Mouse (Mus musculus): ENCODE measurements around the gene Olfr169. TPM values are rescaled to one million over a fixed set of nuclear protein-coding genes. Genes with fewer than 3 reads are reported as not detected.
"Not testable (repeated sequence)": the region's sequence is repeated elsewhere in the genome, so short reads cannot be mapped to it uniquely, and the experiment has no call there.

Olfr169 gene
- total RNA-seq (2022), result not detected

DNA sequence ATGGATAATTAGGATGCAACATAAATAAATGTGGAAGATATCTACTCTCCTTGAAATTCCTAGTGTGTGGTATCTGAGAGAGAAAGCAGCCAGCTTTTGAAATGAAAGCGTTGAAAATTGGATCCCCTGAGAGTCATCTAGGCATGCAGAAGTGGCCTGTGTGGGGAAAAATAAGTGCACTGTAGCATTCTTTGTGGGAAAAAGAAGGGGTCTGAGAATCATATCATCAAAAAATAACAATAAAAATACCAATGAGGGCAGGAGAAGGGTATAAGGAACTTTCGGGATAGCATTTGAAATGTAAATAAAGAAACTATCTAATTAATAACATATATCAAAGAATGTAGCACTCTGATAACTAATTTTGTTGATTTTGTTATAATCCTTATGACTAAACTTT lies at the start of gene Olfr169:
Gene Olfr169 (minus strand): TSS at position 101 of the 400 bp plus-strand sequence.
- DNase-seq (ENCODE audit: low spot score in 2 of 2), result not testable (repeated sequence)

DNA sequence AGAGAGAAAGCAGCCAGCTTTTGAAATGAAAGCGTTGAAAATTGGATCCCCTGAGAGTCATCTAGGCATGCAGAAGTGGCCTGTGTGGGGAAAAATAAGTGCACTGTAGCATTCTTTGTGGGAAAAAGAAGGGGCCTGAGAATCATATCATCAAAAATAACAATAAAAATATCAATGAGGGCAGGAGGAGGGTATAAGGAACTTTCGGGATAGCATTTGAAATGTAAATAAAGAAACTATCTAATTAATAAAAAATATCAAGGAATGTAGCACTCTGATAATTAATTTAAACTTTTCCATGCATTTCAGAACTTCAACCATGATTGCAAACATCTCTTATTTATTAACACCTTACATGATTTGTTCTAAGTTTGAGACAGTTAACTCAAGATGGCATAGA lies 40.2 kb upstream of the Olfr169 start, which contains the start of gene Olfr170:
Gene Olfr170 (minus strand): TSS at position 101 of the 400 bp plus-strand sequence.
- not testable (repeated sequence) for DNase-seq (ENCODE audit: low spot score in 2 of 2)

DNA sequence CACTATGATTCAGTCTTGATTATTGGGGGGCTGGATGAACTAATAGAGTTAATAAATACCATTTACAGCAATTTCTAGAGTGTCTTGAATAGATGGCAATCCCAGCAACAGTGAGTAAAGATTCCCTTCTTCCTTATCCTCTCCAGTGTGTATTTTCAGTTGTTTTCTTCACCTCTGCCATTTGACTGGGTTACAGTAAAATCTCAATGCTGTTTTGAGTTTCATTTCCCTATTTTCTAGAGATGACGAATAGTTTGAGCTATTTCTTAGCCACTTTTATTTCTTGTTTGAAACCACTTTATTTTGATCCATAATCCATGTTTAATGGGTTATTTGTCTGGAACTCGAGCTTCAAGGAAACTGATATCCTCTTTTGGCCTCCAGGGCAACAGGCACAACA lies 31.6 kb upstream of the Olfr169 start:
- DNase-seq (ENCODE audit: low spot score in 2 of 2), result no peak

DNA sequence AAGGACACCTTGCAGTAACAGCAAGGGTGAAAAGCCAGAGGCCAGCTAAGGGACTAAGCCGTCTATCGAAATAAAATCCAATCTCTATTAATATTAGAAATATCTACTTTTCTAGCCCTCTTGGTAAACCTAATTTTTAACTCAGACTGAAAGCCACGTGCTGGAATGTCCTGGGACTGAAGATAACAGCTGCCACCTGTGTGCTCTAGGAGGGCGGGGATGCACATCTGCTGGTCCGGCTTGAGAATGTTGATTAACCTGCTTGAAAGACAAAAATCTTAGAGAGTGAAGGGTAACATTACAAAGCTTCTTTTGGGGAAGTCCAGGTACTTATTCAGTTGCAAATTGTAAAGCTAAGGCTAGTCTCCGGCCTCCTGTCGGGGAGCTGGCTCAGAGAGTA lies 18.2 kb downstream of the Olfr169 start:
- not testable (repeated sequence) for DNase-seq (ENCODE audit: low spot score in 2 of 2)

DNA sequence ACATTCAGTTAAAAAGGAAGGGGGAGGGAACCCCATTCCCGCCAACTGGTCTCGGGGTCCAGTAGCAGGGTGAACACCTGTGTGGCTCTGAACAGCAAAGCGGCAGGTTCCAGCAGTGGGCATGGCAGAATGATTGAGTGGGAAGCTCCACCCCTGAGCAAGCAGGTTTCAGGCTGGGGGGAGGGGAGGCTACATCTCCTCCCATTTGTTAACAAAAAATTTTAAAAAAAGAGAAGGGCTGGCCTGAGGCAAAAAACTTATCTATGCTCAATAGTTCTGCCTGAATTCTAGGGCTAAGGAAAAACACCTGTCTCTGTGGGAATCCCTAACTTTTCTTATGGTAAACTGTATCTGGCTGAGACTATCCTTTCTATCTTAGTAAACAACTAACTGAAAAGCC lies 19.4 kb downstream of the Olfr169 start:
- not testable (repeated sequence) for DNase-seq (ENCODE audit: low spot score in 2 of 2)

DNA sequence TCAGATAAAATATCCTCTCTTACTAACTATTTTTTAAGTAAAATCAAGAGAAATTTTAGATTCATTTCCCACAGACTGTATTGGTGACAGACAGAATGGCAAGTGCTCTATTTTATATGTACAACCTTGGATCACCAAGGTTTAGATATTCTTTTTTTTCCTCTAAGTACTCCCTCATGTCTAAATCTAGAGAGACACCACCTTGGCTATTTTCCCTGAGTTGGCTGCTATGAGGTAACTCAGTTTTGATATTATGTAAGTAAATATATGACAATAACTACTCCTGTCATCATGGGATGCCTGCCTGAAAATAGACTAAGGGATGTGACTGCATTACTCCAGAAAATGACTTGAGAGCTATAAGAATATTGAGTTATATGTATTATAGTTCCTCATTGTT lies 36.2 kb downstream of the Olfr169 start, which contains the start of gene Olfr168:
Gene Olfr168 (minus strand): TSS at position 101 of the 400 bp plus-strand sequence.
- no peak for DNase-seq (ENCODE audit: low spot score in 2 of 2)

DNA sequence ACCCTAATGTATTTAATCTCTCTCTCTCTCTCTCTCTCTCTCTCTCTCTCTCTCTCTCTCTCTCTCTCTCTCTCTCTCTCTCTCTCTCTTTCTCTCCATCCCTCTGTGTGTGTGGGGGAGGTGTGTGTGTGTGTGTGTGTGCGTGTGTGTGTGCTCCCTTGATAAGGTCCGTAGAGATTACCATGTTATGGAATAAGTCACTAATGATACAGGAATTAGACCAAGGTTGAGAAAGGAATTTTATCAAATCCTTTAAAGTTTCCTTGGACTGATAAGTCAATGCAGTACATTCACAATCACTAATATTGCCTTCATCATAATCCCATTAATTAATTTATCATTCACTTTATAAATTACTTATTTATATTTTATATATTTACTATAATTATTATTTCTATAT lies 49.4 kb downstream of the Olfr169 start, which contains the start of gene Olfr167:
Gene Olfr167 (minus strand): TSS at position 101 of the 400 bp plus-strand sequence.
- DNase-seq (ENCODE audit: low spot score in 2 of 2), result no peak

Other genes starting within 250 kb of the Olfr169 start
- not detected for gene Olfr165, start 148.7 kb downstream of the Olfr169 start, total RNA-seq (2022)
- not detected for gene Olfr166, start 88.1 kb downstream of the Olfr169 start, total RNA-seq (2022)
- gene Olfr167, start 49.5 kb downstream of the Olfr169 start, total RNA-seq (2022), result not detected
- gene Olfr168, start 36.3 kb downstream of the Olfr169 start, total RNA-seq (2022), result not detected
- not detected for gene Olfr170, start 40.1 kb upstream of the Olfr169 start, total RNA-seq (2022)
- gene Olfr171, start 58.1 kb upstream of the Olfr169 start, total RNA-seq (2022), result not detected
- gene Lamp3, start 134.6 kb upstream of the Olfr169 start, total RNA-seq (2022), result under 1 TPM in 1 of 4 experiments, not detected in 3; 0.16 TPM
- gene B3gnt5, start 188.4 kb upstream of the Olfr169 start, total RNA-seq (2022), result 1 to 10 TPM in 1 of 4 experiments, under 1 TPM in 3; 0.37 to 1.5 (median 0.71) TPM